Comparison of ENCODE assay signal across 13 mouse cellular contexts in the genomic region with DNA sequence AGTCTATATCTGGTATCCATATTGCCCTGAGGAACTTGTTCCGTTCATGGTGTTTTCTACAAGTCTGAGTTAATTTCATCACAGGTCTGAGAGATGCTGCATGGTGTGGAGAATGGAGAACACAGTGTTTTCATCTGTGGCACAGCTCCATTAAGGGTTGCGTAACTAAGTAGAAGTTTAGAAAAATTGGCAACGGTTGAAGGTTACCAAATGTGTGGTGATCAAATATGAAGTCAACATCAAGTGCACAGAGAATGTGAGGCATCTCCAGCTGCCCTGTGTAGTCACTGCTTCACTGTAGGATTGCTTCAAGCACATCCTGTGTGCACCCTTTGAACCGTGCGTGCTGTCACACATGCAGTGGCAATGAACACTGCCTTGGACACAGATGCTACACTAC. TPM values are rescaled to one million over a fixed set of nuclear protein-coding genes. Genes with fewer than 3 reads are reported as not detected.
DNase-seq lines count a peak whose midpoint lies in the region; ATAC-seq and TF ChIP-seq lines count a peak whose summit lies in the region.
"Had no signal": no experiment of that assay in that cellular context is flagged by ENCODE, and none has a peak within 500 bp of the region (broad histone marks: within the 10 kb centered on the region; RNA-seq: fewer than 3 reads in every experiment).

No protein-coding gene starts in this region.

- H3K4me2 ChIP-seq in liver, postnatal 0 days (ENCODE audit: low read depth, low read length) = no peak overlapping the region
- no peak overlapping the region for H3K4me2 ChIP-seq in liver, embryonic 12.5 days

- no peaks in the 10 kb centered on the region for H3K27me3 ChIP-seq in liver, postnatal 0 days (ENCODE audit: insufficient read depth, low read length)
- no peaks in the 10 kb centered on the region for H3K27me3 ChIP-seq in liver, embryonic 12.5 days (replicated peaks)

- 60% methylated on average over 5 of the region's 5 CpGs for WGBS in liver, postnatal 0 days (ENCODE audit: insufficient replicate concordance)
- 81% methylated on average over 5 of the region's 5 CpGs for WGBS in liver, embryonic 12.5 days (ENCODE audit: insufficient replicate concordance)

- intact Hi-C loops in heart, postnatal 10 days (cut with DNase I) = no loop called here

- H3K36me3 ChIP-seq in liver, postnatal 0 days (replicated peaks; ENCODE audit: insufficient read depth, low read length) = no peaks in the 10 kb centered on the region
- no peaks in the 10 kb centered on the region for H3K36me3 ChIP-seq in liver, embryonic 12.5 days
- H3K36me3 ChIP-seq: G1E had no signal

- peak; percentile 31 for DNase-seq in liver, postnatal 0 days
- DNase-seq in adrenal gland, postnatal 10 days = peak; percentile 62
- peak; percentile 53 to 56 for DNase-seq in heart, postnatal 10 days
- DNase-seq in cerebellum, adult 8-10 months = no peak
- DNase-seq: embryo, embryonic 11 days; kidney, adult 18-20 months had no signal

- no peak for TF ChIP-seq CTCF in liver, postnatal 0 days (IDR thresholded peaks at IDR 0.05; ENCODE audit: low read depth)

- H3K4me1 ChIP-seq in liver, postnatal 0 days (ENCODE audit: insufficient read depth) = no peaks in the 10 kb centered on the region
- no peaks in the 10 kb centered on the region for H3K4me1 ChIP-seq in liver, embryonic 12.5 days

- no peak overlapping the region for H3K9ac ChIP-seq in liver, postnatal 0 days (replicated peaks)
- no peak overlapping the region for H3K9ac ChIP-seq in liver, embryonic 12.5 days
- H3K9ac ChIP-seq: liver, embryonic 14.5 days had no signal

- H3K27ac ChIP-seq in liver, postnatal 0 days (ENCODE audit: low read depth) = 0 out of 2 replicates have a peak overlapping the region, but pooled peaks have one; percentile 22
- H3K27ac ChIP-seq in liver, embryonic 12.5 days = no peak overlapping the region
- H3K27ac ChIP-seq: liver, embryonic 14.5 days; stomach, postnatal 0 days had no signal

- peak; percentile 97 for ATAC-seq in liver, postnatal 0 days
- no peak for ATAC-seq in liver, embryonic 12.5 days
- ATAC-seq in megakaryocyte progenitor cell, adult 5-6 weeks (replicated peaks; ENCODE audit: poor library complexity) = peak; percentile 97
- ATAC-seq in megakaryocyte-erythroid progenitor cell, adult 5-6 weeks (replicated peaks; ENCODE audit: low FRiP score, low TSS enrichment, poor library complexity, severe bottlenecking) = no peak

- H3K4me3 ChIP-seq in liver, postnatal 0 days (ENCODE audit: low read depth, low read length) = no peak overlapping the region
- no peak overlapping the region for H3K4me3 ChIP-seq in liver, embryonic 12.5 days

- TF ChIP-seq EP300 in liver, postnatal 0 days (IDR thresholded peaks at IDR 0.05; ENCODE audit: low read depth) = peak; percentile 64

- H3K9me3 ChIP-seq in liver, postnatal 0 days (ENCODE audit: low read length) = no peaks in the 10 kb centered on the region
- no peaks in the 10 kb centered on the region for H3K9me3 ChIP-seq in liver, embryonic 12.5 days (replicated peaks)
- H3K9me3 ChIP-seq: G1E had no signal

RNA-seq across cellular contexts. Expression of gene Thpo, which starts 21.7 kb away (rescaled TPM):
- polyA plus RNA-seq in liver, postnatal 0 days (2015; fragmentation: Nextera tagmentation; extraction: Ambion mirVana) = 8.6 and 8.9 TPM in 2 replicates
- 2.7 and 2.8 TPM in 2 replicates for polyA plus RNA-seq in liver, embryonic 12.5 days (2016; fragmentation: Nextera tagmentation; extraction: Ambion mirVana)
- 1 to 10 TPM; 2.5 to 3.3 TPM for total RNA-seq in adrenal gland, postnatal 10 days (2021)
- not detected for total RNA-seq in heart, postnatal 10 days (2021)
- not detected in 2 replicates for total RNA-seq in megakaryocyte progenitor cell, adult 5-6 weeks (2015)
- not detected in 2 replicates for total RNA-seq in megakaryocyte progenitor cell, adult 5-6 weeks (2017)
- total RNA-seq in megakaryocyte-erythroid progenitor cell, adult 5-6 weeks (2014; fragmentation: Nextera tagmentation) = not detected in 2 replicates
- not detected in 2 replicates for total RNA-seq in megakaryocyte-erythroid progenitor cell, adult 5-6 weeks (2017)
- total RNA-seq: G1E; monocyte, adult 5-6 weeks had no signal
- polyA plus RNA-seq: G1E had no signal

RNA-seq across cellular contexts. Expression of gene Chrd, which starts 23.1 kb away (rescaled TPM):
- polyA plus RNA-seq in liver, postnatal 0 days (2015; fragmentation: Nextera tagmentation; extraction: Ambion mirVana) = 0.34 and 0.45 TPM in 2 replicates
- 0.54 and 0.96 TPM in 2 replicates for polyA plus RNA-seq in liver, embryonic 12.5 days (2016; fragmentation: Nextera tagmentation; extraction: Ambion mirVana)
- total RNA-seq in adrenal gland, postnatal 10 days (2021) = 1 to 10 TPM; 5.2 to 6.0 TPM
- total RNA-seq in heart, postnatal 10 days (2021) = 1 to 10 TPM; 1.4 to 3.4 TPM
- total RNA-seq in megakaryocyte progenitor cell, adult 5-6 weeks (2015) = not detected in 2 replicates
- total RNA-seq in megakaryocyte progenitor cell, adult 5-6 weeks (2017) = not detected in 2 replicates
- not detected in 2 replicates for total RNA-seq in megakaryocyte-erythroid progenitor cell, adult 5-6 weeks (2014; fragmentation: Nextera tagmentation)
- total RNA-seq in megakaryocyte-erythroid progenitor cell, adult 5-6 weeks (2017) = not detected in 2 replicates
- total RNA-seq: monocyte, adult 5-6 weeks had no signal
- polyA plus RNA-seq: G1E had no signal

RNA-seq across cellular contexts. Expression of gene Clcn2, which starts 38.5 kb away (rescaled TPM):
- polyA plus RNA-seq in liver, postnatal 0 days (2015; fragmentation: Nextera tagmentation; extraction: Ambion mirVana) = 3.6 and 4.7 TPM in 2 replicates
- 14.0 and 14.5 TPM in 2 replicates for polyA plus RNA-seq in liver, embryonic 12.5 days (2016; fragmentation: Nextera tagmentation; extraction: Ambion mirVana)
- 10 to 100 TPM; 15.2 to 26.5 TPM for total RNA-seq in adrenal gland, postnatal 10 days (2021)
- 1 to 10 TPM; 3.3 to 3.5 TPM for total RNA-seq in heart, postnatal 10 days (2021)
- 0.34 and 1.3 TPM in 2 replicates for total RNA-seq in megakaryocyte progenitor cell, adult 5-6 weeks (2015)
- 1.2 and 1.6 TPM in 2 replicates for total RNA-seq in megakaryocyte progenitor cell, adult 5-6 weeks (2017)
- 16.7 and 29.1 TPM in 2 replicates for total RNA-seq in megakaryocyte-erythroid progenitor cell, adult 5-6 weeks (2014; fragmentation: Nextera tagmentation)
- 4.9 and 8.0 TPM in 2 replicates for total RNA-seq in megakaryocyte-erythroid progenitor cell, adult 5-6 weeks (2017)
- total RNA-seq: monocyte, adult 5-6 weeks had no signal

RNA-seq across cellular contexts. Expression of gene Polr2h, which starts 38.6 kb away (rescaled TPM):
- 25.1 and 27.5 TPM in 2 replicates for polyA plus RNA-seq in liver, postnatal 0 days (2015; fragmentation: Nextera tagmentation; extraction: Ambion mirVana)
- 66.1 and 68.4 TPM in 2 replicates for polyA plus RNA-seq in liver, embryonic 12.5 days (2016; fragmentation: Nextera tagmentation; extraction: Ambion mirVana)
- 10 to 100 TPM; 26.0 to 31.7 TPM for total RNA-seq in adrenal gland, postnatal 10 days (2021)
- total RNA-seq in heart, postnatal 10 days (2021) = 10 to 100 TPM; 12.5 to 13.2 TPM
- 75.3 and 99.4 TPM in 2 replicates for total RNA-seq in megakaryocyte progenitor cell, adult 5-6 weeks (2015)
- 75.1 and 78.2 TPM in 2 replicates for total RNA-seq in megakaryocyte progenitor cell, adult 5-6 weeks (2017)
- total RNA-seq in megakaryocyte-erythroid progenitor cell, adult 5-6 weeks (2014; fragmentation: Nextera tagmentation) = 81.4 and 97.1 TPM in 2 replicates
- 103 and 142 TPM in 2 replicates for total RNA-seq in megakaryocyte-erythroid progenitor cell, adult 5-6 weeks (2017)

Comparison
In these comparisons a context has a peak if more than half of its experiments do, and no peak if none do; other contexts are left out.
1. ATAC-seq: peak in liver, postnatal 0 days (single experiment) and megakaryocyte progenitor cell, adult 5-6 weeks (single experiment); none in liver, embryonic 12.5 days (single experiment) and megakaryocyte-erythroid progenitor cell, adult 5-6 weeks (single experiment).